Mouse (Mus musculus): ENCODE measurements around the gene Xcl1. TPM values are rescaled to one million over a fixed set of nuclear protein-coding genes. Genes with fewer than 3 reads are reported as not detected.

Xcl1 gene
- total and polyA plus RNA-seq, 3 experiments = not detected

DNA sequence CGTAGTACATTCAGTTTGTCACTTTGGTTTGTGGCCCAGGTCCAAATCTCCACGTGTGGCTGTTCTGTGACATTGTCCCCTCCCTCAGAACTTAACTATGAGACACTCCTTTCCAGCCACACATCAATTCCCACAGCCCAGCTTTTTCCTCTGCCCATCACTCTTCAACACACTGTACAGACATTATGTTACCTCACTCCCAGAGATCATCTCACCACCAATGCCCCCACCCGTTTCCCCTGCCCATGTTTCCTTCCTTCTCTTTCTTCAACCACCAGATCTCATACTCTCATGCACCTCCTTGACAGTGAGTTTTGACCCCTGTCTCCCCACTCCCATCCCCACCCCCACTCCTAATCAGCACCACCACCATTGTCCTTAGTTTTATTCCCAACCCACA, 39.9 kb upstream of the Xcl1 start:
- Histone ChIP-seq H3K4me3 (ENCODE audit: control insufficient read depth in 1 of 2, insufficient read depth in 1 of 2, low read depth in 2 of 2, low read length in 2 of 2) (no peak overlapping the region), H3K4me1 (ENCODE audit: control insufficient read depth in 1 of 2, insufficient read depth in 2 of 2, low read length in 2 of 2) (no peaks in the 10 kb centered on the region), H3K9me3 (replicated peaks; ENCODE audit: insufficient read depth, low read length) (no peaks in the 10 kb centered on the region), H3K36me3 (ENCODE audit: control insufficient read depth in 1 of 2, insufficient read depth in 2 of 2, low read length in 2 of 2) (no peaks in the 10 kb centered on the region), H3K27ac (ENCODE audit: control insufficient read depth, low read depth, low read length) (no peak overlapping the region), H3K79me2 (ENCODE audit: control insufficient read depth, insufficient read depth, low read length, poor library complexity) (no peaks in the 10 kb centered on the region), H3K27me3 (ENCODE audit: control insufficient read depth in 1 of 2, insufficient read depth in 2 of 2, low read length in 2 of 2) (no peaks in the 10 kb centered on the region), H3K9ac (ENCODE audit: control insufficient read depth, low read depth, low read length, poor library complexity, severe bottlenecking) (no peak overlapping the region)
- TF ChIP-seq TCF12 (IDR thresholded peaks at IDR 0.05; ENCODE audit: low read depth, low read length) (no peak), EP300 (IDR thresholded peaks at IDR 0.05; ENCODE audit: low read depth in 1 of 2, low read length in 2 of 2) (no peak), MEF2A (IDR thresholded peaks at IDR 0.05; ENCODE audit: extremely low read depth, insufficient replicate concordance, low read depth, low read length, poor library complexity, severe bottlenecking) (no peak), SMC3 (IDR thresholded peaks at IDR 0.05; ENCODE audit: low read depth, low read length) (no peak), ZMIZ1 (IDR thresholded peaks at IDR 0.05; ENCODE audit: low read depth, low read length) (no peak), GATA1 (IDR thresholded peaks at IDR 0.05; ENCODE audit: low read depth, low read length) (no peak), SIN3A (IDR thresholded peaks at IDR 0.05; ENCODE audit: low read length) (no peak), MAZ (IDR thresholded peaks at IDR 0.05; ENCODE audit: low read depth, low read length) (no peak), MYC (IDR thresholded peaks at IDR 0.05; ENCODE audit: low read depth, low read length) (no peak), MAX (IDR thresholded peaks at IDR 0.05; ENCODE audit: low read length) (no peak), ZC3H11A (IDR thresholded peaks at IDR 0.05; ENCODE audit: low read depth, low read length) (no peak), ZKSCAN1 (IDR thresholded peaks at IDR 0.05; ENCODE audit: low read depth, low read length) (no peak)
- no peak for DNase-seq (ENCODE audit: low read depth, low spot score)

DNA sequence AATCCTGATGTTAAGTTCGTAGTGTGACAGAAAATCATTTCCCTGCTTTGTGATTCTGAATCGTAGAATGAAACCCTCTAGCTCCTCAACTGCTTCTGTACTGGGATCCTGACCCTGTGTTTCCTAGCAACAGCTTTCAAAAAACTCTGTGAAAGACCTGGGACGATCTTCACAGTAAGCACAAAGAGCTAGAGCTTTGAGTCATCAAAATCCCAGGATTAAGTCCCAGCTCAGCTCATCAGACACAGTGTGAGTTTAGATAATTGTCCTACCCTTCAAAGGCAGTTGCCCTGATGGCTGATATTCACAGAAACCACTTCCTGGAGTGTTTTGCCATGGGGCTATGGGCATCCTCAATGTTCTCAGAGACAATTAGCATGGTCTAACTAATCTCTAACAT, 38.5 kb upstream of the Xcl1 start:
- H3K9me3 ChIP-seq (replicated peaks; ENCODE audit: insufficient read depth, low read length) = no peaks in the 10 kb centered on the region
- no peak for DNase-seq (ENCODE audit: low read depth, low spot score)
- H3K79me2 ChIP-seq (ENCODE audit: control insufficient read depth, insufficient read depth, low read length, poor library complexity) = no peaks in the 10 kb centered on the region
- no peak overlapping the region for H3K4me3 ChIP-seq (ENCODE audit: control insufficient read depth in 1 of 2, insufficient read depth in 1 of 2, low read depth in 2 of 2, low read length in 2 of 2)
- TF ChIP-seq MYB (IDR thresholded peaks at IDR 0.05; ENCODE audit: low read depth, low read length) = no peak
- TF ChIP-seq MAZ (IDR thresholded peaks at IDR 0.05; ENCODE audit: low read depth, low read length) = no peak
- TF ChIP-seq UBTF (IDR thresholded peaks at IDR 0.05; ENCODE audit: borderline replicate concordance, insufficient read depth, low read depth, low read length) = no peak
- TF ChIP-seq MYC (IDR thresholded peaks at IDR 0.05; ENCODE audit: low read depth, low read length) = no peak
- TF ChIP-seq ZMIZ1 (IDR thresholded peaks at IDR 0.05; ENCODE audit: low read depth, low read length) = no peak
- no peak for TF ChIP-seq MAX (IDR thresholded peaks at IDR 0.05; ENCODE audit: low read length)
- no peak for TF ChIP-seq ZKSCAN1 (IDR thresholded peaks at IDR 0.05; ENCODE audit: low read depth, low read length)
- no peak for TF ChIP-seq TCF12 (IDR thresholded peaks at IDR 0.05; ENCODE audit: low read depth, low read length)
- no peak for TF ChIP-seq JUND (IDR thresholded peaks at IDR 0.05; ENCODE audit: low read depth, low read length)
- TF ChIP-seq MAFK (IDR thresholded peaks at IDR 0.05; ENCODE audit: borderline replicate concordance, low read depth, low read length) = no peak
- no peak for TF ChIP-seq E2F4 (IDR thresholded peaks at IDR 0.05; ENCODE audit: borderline replicate concordance, low read depth, low read length)
- TF ChIP-seq RCOR1 (IDR thresholded peaks at IDR 0.05; ENCODE audit: low read depth, low read length) = no peak
- no peak for TF ChIP-seq POLR2A (IDR thresholded peaks at IDR 0.05; ENCODE audit: control insufficient read depth in 1 of 2, insufficient read depth in 1 of 2, low read depth in 1 of 2, low read length in 2 of 2, poor library complexity in 1 of 2)
- TF ChIP-seq EP300 (IDR thresholded peaks at IDR 0.05; ENCODE audit: low read depth in 1 of 2, low read length in 2 of 2) = no peak
- no peaks in the 10 kb centered on the region for H3K4me1 ChIP-seq (ENCODE audit: control insufficient read depth in 1 of 2, insufficient read depth in 2 of 2, low read length in 2 of 2)
- H3K9ac ChIP-seq (ENCODE audit: control insufficient read depth, low read depth, low read length, poor library complexity, severe bottlenecking) = no peak overlapping the region
- H3K36me3 ChIP-seq (ENCODE audit: control insufficient read depth in 1 of 2, insufficient read depth in 2 of 2, low read length in 2 of 2) = no peaks in the 10 kb centered on the region
- no peaks in the 10 kb centered on the region for H3K27me3 ChIP-seq (ENCODE audit: control insufficient read depth in 1 of 2, insufficient read depth in 2 of 2, low read length in 2 of 2)
- H3K27ac ChIP-seq (ENCODE audit: control insufficient read depth, low read depth, low read length) = no peak overlapping the region

Measured in MEL (cell line).